Mouse (Mus musculus) MEL (cell line): ENCODE results near the gene Nmrk1. TPM values are rescaled to one million over a fixed set of nuclear protein-coding genes. Genes with fewer than 3 reads are reported as not detected.
A peak's percentile ranks its signal among the peaks of the same experiment; 100 is the strongest.

Source experiments
- DNase-seq: peaks from one replicate; pipeline ENCODE4 v3.0.0; 2011; ENCODE audit warnings: low read depth, low spot score
- H3K27ac ChIP-seq: 2 replicates; pipeline ENCODE4 v1.5.1; 2012; ENCODE audit warnings: low read depth, mild to moderate bottlenecking, control low read depth, low read length, moderate library complexity; ENCODE audit not compliant: control insufficient read depth
- H3K27me3 ChIP-seq, 2 experiments: fragments of 150-350 bp in 1 of 2; sonication (generic) in 1 of 2; 2 replicates each; pipeline ENCODE4 v1.6.1; 2012; ENCODE audit warnings: low read length in 2 of 2, mild to moderate bottlenecking in 2 of 2, improper control_type of control experiment in 1 of 2, moderate library complexity in 1 of 2; ENCODE audit not compliant: insufficient read depth in 2 of 2, control insufficient read depth in 1 of 2
- H3K36me3 ChIP-seq, 2 experiments: 2 replicates each; pipeline ENCODE4 v1.6.1; 2012 to 2014; ENCODE audit warnings: low read length in 2 of 2, improper control_type of control experiment in 1 of 2, inconsistent platforms in 1 of 2, mild to moderate bottlenecking in 1 of 2; ENCODE audit not compliant: insufficient read depth in 2 of 2, control insufficient read depth in 1 of 2
- H3K4me1 ChIP-seq, 2 experiments: fragments of 150-350 bp in 1 of 2; sonication (generic) in 1 of 2; 2 replicates each; pipeline ENCODE4 v1.6.1; 2012; ENCODE audit warnings: low read length in 2 of 2, improper control_type of control experiment in 1 of 2, mild to moderate bottlenecking in 1 of 2; ENCODE audit not compliant: insufficient read depth in 2 of 2, control insufficient read depth in 1 of 2
- H3K4me3 ChIP-seq, 2 experiments: fragments of 150-350 bp in 1 of 2; sonication (generic) in 1 of 2; 2 replicates each; pipeline ENCODE4 v1.5.1; 2012; ENCODE audit warnings: low read depth in 2 of 2, low read length in 2 of 2, mild to moderate bottlenecking in 2 of 2, moderate library complexity in 2 of 2, control low read depth in 1 of 2, improper control_type of control experiment in 1 of 2; ENCODE audit not compliant: control insufficient read depth in 1 of 2, insufficient read depth in 1 of 2
- H3K79me2 ChIP-seq: 2 replicates; pipeline ENCODE4 v1.6.1; 2012; ENCODE audit warnings: mild to moderate bottlenecking, low read length, moderate library complexity; ENCODE audit not compliant: control insufficient read depth, poor library complexity, insufficient read depth
- H3K9ac ChIP-seq: 2 replicates; pipeline ENCODE4 v1.6.1; 2012; ENCODE audit warnings: low read depth, mild to moderate bottlenecking, control low read depth, low read length, moderate library complexity; ENCODE audit not compliant: control insufficient read depth, poor library complexity, severe bottlenecking
- H3K9me3 ChIP-seq: fragments of 150-350 bp; sonication (generic); replicated peaks from 2 replicates; pipeline ENCODE4 v1.6.1; 2012; ENCODE audit warnings: mild to moderate bottlenecking, low read length, improper control_type of control experiment, moderate library complexity; ENCODE audit not compliant: insufficient read depth
- CTCF ChIP-seq, 3 experiments: IDR thresholded peaks in 2 of 3; conservative IDR thresholded peaks in 1 of 3; 2 replicates each; pipeline ENCODE4 v1.5.1; 2011 to 2012; ENCODE audit warnings: low read length in 3 of 3, low read depth in 2 of 3, mild to moderate bottlenecking in 2 of 3, improper control_type of control experiment in 1 of 3, inconsistent platforms in 1 of 3, mixed read lengths in 1 of 3, moderate library complexity in 1 of 3; ENCODE audit not compliant: control insufficient read depth in 1 of 3, insufficient read depth in 1 of 3, poor library complexity in 1 of 3, severe bottlenecking in 1 of 3
- E2F4 ChIP-seq: IDR thresholded peaks from 2 replicates; pipeline ENCODE4 v1.6.1; 2011; ENCODE audit warnings: low read depth, low read length, improper control_type of control experiment, borderline replicate concordance
- ELF1 ChIP-seq: IDR thresholded peaks from 2 replicates; pipeline ENCODE4 v1.6.1; 2014; ENCODE audit warnings: low read depth, mild to moderate bottlenecking, inconsistent platforms, low read length, improper control_type of control experiment, moderate library complexity
- EP300 ChIP-seq, 2 experiments: IDR thresholded peaks; 2 replicates each; pipeline ENCODE4 v1.6.1; 2011; ENCODE audit warnings: improper control_type of control experiment in 2 of 2, low read length in 2 of 2, low read depth in 1 of 2, mild to moderate bottlenecking in 1 of 2
- ETS1 ChIP-seq: IDR thresholded peaks from 2 replicates; pipeline ENCODE4 v1.6.1; 2012; ENCODE audit warnings: low read depth, mild to moderate bottlenecking, inconsistent platforms, low read length, improper control_type of control experiment, moderate library complexity
- GABPA ChIP-seq: IDR thresholded peaks from 2 replicates; pipeline ENCODE4 v1.6.1; 2012; ENCODE audit warnings: low read depth, mild to moderate bottlenecking, inconsistent platforms, low read length, improper control_type of control experiment, moderate library complexity
- HCFC1 ChIP-seq: IDR thresholded peaks from 2 replicates; pipeline ENCODE4 v1.6.1; 2012; ENCODE audit warnings: low read depth, mild to moderate bottlenecking, inconsistent platforms, low read length, improper control_type of control experiment, moderate library complexity
- JUND ChIP-seq: IDR thresholded peaks from 2 replicates; pipeline ENCODE4 v1.6.1; 2011; ENCODE audit warnings: low read depth, mild to moderate bottlenecking, improper control_type of control experiment, low read length
- KAT2A ChIP-seq: conservative IDR thresholded peaks from 2 replicates; pipeline ENCODE4 v1.6.1; 2012; ENCODE audit warnings: low read depth, low read length, improper control_type of control experiment, inconsistent platforms
- MAFK ChIP-seq: IDR thresholded peaks from 2 replicates; pipeline ENCODE4 v1.6.1; 2011; ENCODE audit warnings: low read depth, mild to moderate bottlenecking, low read length, improper control_type of control experiment, borderline replicate concordance
- MAX ChIP-seq: IDR thresholded peaks from 2 replicates; pipeline ENCODE4 v1.6.1; 2011; ENCODE audit warnings: low read length, improper control_type of control experiment
- MAZ ChIP-seq: IDR thresholded peaks from 2 replicates; pipeline ENCODE4 v1.6.1; 2012; ENCODE audit warnings: low read depth, mild to moderate bottlenecking, inconsistent platforms, low read length, improper control_type of control experiment
- MXI1 ChIP-seq: IDR thresholded peaks from 2 replicates; pipeline ENCODE4 v1.6.1; 2011; ENCODE audit warnings: mild to moderate bottlenecking, low read depth, low read length, improper control_type of control experiment
- MYB ChIP-seq: IDR thresholded peaks from 2 replicates; pipeline ENCODE4 v1.6.1; 2011; ENCODE audit warnings: mild to moderate bottlenecking, low read depth, low read length, improper control_type of control experiment
- MYC ChIP-seq: IDR thresholded peaks from 2 replicates; pipeline ENCODE4 v1.6.1; 2011; ENCODE audit warnings: low read depth, mild to moderate bottlenecking, low read length, improper control_type of control experiment, moderate library complexity
- NRF1 ChIP-seq: IDR thresholded peaks from 2 replicates; pipeline ENCODE4 v1.6.1; 2014; ENCODE audit warnings: low read depth, mild to moderate bottlenecking, inconsistent platforms, low read length, improper control_type of control experiment, moderate library complexity; ENCODE audit not compliant: poor library complexity, insufficient read depth, severe bottlenecking
- POLR2A ChIP-seq, 2 experiments: IDR thresholded peaks; 2 replicates each; pipeline ENCODE4 v1.6.1; 2011 to 2012; ENCODE audit warnings: low read length in 2 of 2, mild to moderate bottlenecking in 2 of 2, control low read depth in 1 of 2, improper control_type of control experiment in 1 of 2, low read depth in 1 of 2, moderate library complexity in 1 of 2; ENCODE audit not compliant: control insufficient read depth in 1 of 2, insufficient read depth in 1 of 2, poor library complexity in 1 of 2
- POLR2AphosphoS2 ChIP-seq: IDR thresholded peaks from 2 replicates; pipeline ENCODE4 v1.6.1; 2011; ENCODE audit warnings: low read length, improper control_type of control experiment
- POLR2AphosphoS5 ChIP-seq: IDR thresholded peaks from 2 replicates; pipeline ENCODE4 v1.6.1; 2012; ENCODE audit warnings: low read depth, borderline replicate concordance, mild to moderate bottlenecking, inconsistent platforms, low read length, moderate library complexity, mixed read lengths
- RAD21 ChIP-seq: IDR thresholded peaks from 2 replicates; pipeline ENCODE4 v1.6.1; 2011; ENCODE audit warnings: mild to moderate bottlenecking, low read depth, low read length, improper control_type of control experiment
- SIN3A ChIP-seq: IDR thresholded peaks from 2 replicates; pipeline ENCODE4 v1.6.1; 2012; ENCODE audit warnings: low read length, improper control_type of control experiment, inconsistent platforms
- SMC3 ChIP-seq: IDR thresholded peaks from 2 replicates; pipeline ENCODE4 v1.6.1; 2011; ENCODE audit warnings: low read depth, low read length, improper control_type of control experiment
- TAL1 ChIP-seq: IDR thresholded peaks from 2 replicates; pipeline ENCODE4 v1.6.1; 2012; ENCODE audit warnings: mild to moderate bottlenecking, inconsistent platforms, low read length, moderate library complexity, mixed read lengths
- TCF12 ChIP-seq: IDR thresholded peaks from 2 replicates; pipeline ENCODE4 v1.6.1; 2014; ENCODE audit warnings: low read depth, mild to moderate bottlenecking, inconsistent platforms, low read length, improper control_type of control experiment, moderate library complexity
- UBTF ChIP-seq: IDR thresholded peaks from 2 replicates; pipeline ENCODE4 v1.6.1; 2012; ENCODE audit warnings: low read depth, mild to moderate bottlenecking, inconsistent platforms, low read length, improper control_type of control experiment, moderate library complexity, borderline replicate concordance; ENCODE audit not compliant: insufficient read depth
- USF1 ChIP-seq: IDR thresholded peaks from 2 replicates; pipeline ENCODE4 v1.6.1; 2014; ENCODE audit warnings: low read depth, mild to moderate bottlenecking, inconsistent platforms, low read length, improper control_type of control experiment, moderate library complexity
- ZC3H11A ChIP-seq: IDR thresholded peaks from 2 replicates; pipeline ENCODE4 v1.6.1; 2012; ENCODE audit warnings: low read depth, mild to moderate bottlenecking, inconsistent platforms, low read length, improper control_type of control experiment
- ZNF384 ChIP-seq: IDR thresholded peaks from 2 replicates; pipeline ENCODE4 v1.6.1; 2012; ENCODE audit warnings: low read depth, mild to moderate bottlenecking, inconsistent platforms, low read length, improper control_type of control experiment
- polyA plus RNA-seq, 2 experiments: library from polyadenylated mRNA; stranded (reverse) in 1 of 2; unstranded in 1 of 2; fragments of >175 nt in 1 of 2; fragments of >200 nt in 1 of 2; gene quantifications; 2 replicates each; pipeline versions ENCODE4 v1.2.1 to v1.2.4; 2012; ENCODE audit warnings: low replicate concordance in 2 of 2, low read depth in 1 of 2; ENCODE audit not compliant: insufficient read length in 2 of 2, insufficient read depth in 1 of 2, missing spikeins in 1 of 2
- total RNA-seq: library from RNA; depleted of rRNA; stranded (reverse); fragments of 300-350 nt; gene quantifications from 2 replicates; pipeline ENCODE4 v1.2.3, GENCODE M21; 2012

Gene Nmrk1
- total and polyA plus RNA-seq, 3 experiments, result 18.5 to 22.5 TPM; not detected in 1

DNA sequence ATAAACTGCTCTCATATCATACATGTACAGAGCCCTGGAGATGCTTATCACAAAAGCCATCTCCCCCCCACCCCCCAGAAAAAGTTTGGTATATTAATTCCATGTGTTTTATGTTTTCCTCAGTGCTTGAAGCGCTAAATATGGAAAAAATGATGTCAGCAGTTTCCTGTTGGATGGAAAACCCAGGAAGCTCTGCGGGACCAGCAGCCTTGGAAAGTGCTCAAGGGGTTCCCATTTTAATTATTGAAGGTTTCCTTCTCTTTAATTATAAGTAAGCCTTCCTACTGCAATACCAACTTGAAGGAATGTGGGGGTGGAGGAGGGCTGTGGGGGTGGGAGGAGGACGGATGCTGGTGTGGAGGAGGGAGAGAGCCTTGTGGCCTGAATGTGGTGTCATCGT is 9.3 kb downstream of the Nmrk1 start:
- H3K36me3 ChIP-seq, result peaks cover 10 to 33% of the 10 kb centered on the region in 2 experiments
- no peak for TF ChIP-seq E2F4
- no peak for TF ChIP-seq UBTF
- TF ChIP-seq SIN3A, result no peak
- TF ChIP-seq JUND, result no peak
- no peak for TF ChIP-seq KAT2A
- TF ChIP-seq ZC3H11A, result no peak
- TF ChIP-seq MAX, result no peak
- TF ChIP-seq CTCF (IDR thresholded peaks at IDR 0.05 in 2 of 3, conservative IDR thresholded peaks at IDR 0.05 in 1 of 3; ENCODE audit: control insufficient read depth in 1 of 3, insufficient read depth in 1 of 3, low read depth in 2 of 3, low read length in 3 of 3, poor library complexity in 1 of 3, severe bottlenecking in 1 of 3), result no peak
- TF ChIP-seq ELF1, result no peak
- TF ChIP-seq POLR2A (IDR thresholded peaks at IDR 0.05; ENCODE audit: control insufficient read depth in 1 of 2, insufficient read depth in 1 of 2, low read depth in 1 of 2, low read length in 2 of 2, poor library complexity in 1 of 2), result no peak
- TF ChIP-seq HCFC1, result no peak
- no peak for TF ChIP-seq GABPA
- TF ChIP-seq USF1, result no peak
- no peak for TF ChIP-seq MAZ
- no peak for TF ChIP-seq SMC3
- no peak for TF ChIP-seq MAFK
- TF ChIP-seq ZNF384, result no peak
- H3K79me2 ChIP-seq, result peaks cover 1% of the 10 kb centered on the region; the same call in 1 of the 2 replicates
- no peak overlapping the region for H3K9ac ChIP-seq
- H3K4me3 ChIP-seq, result no peak overlapping the region
- no peak overlapping the region for H3K27ac ChIP-seq
- peaks cover 24 to 26% of the 10 kb centered on the region in 2 experiments for H3K4me1 ChIP-seq
- H3K9me3 ChIP-seq, result no peaks in the 10 kb centered on the region
- no peaks in the 10 kb centered on the region for H3K27me3 ChIP-seq
- DNase-seq, result no peak

DNA sequence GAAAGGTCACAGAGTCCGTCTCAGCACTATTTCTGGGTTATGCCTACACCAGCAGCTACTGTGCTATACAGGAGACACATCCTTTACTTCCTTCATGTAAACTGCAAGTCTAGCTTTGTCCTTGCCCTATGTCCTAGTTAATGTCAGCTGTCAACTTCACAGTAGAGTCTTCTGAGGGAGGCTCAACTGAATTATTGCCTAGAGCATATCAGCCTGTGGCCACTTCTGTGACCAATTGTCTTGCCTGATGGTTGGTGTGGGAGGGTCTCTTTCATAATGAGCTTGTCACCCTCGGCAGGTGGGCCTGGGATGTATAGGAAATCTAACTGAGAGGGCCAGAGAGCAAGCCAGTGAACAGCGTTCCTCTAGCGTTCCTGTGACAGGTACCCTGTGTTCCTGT is 11.7 kb downstream of the Nmrk1 start:
- no peaks in the 10 kb centered on the region for H3K9me3 ChIP-seq
- H3K4me3 ChIP-seq, result peak overlapping the region in 1 of 2 experiments; percentile 6; a peak in 1 of 4 replicates
- no peaks in the 10 kb centered on the region for H3K27me3 ChIP-seq
- H3K36me3 ChIP-seq, result peaks cover 10 to 48% of the 10 kb centered on the region in 2 experiments
- H3K9ac ChIP-seq, result peak overlapping the region; percentile 59
- no peak for DNase-seq
- peak overlapping the region; percentile 98 for H3K27ac ChIP-seq
- TF ChIP-seq MAZ (no peak), NRF1 (no peak), RAD21 (no peak), MYC (no peak), TCF12 (no peak), ETS1 (no peak), EP300 (IDR thresholded peaks at IDR 0.05; ENCODE audit: low read depth in 1 of 2, low read length in 2 of 2) (no peak), POLR2AphosphoS2 (no peak), MXI1 (no peak), MYB (no peak), USF1 (no peak), SMC3 (no peak), TAL1 (no peak), GABPA (no peak), POLR2AphosphoS5 (no peak)
- peaks cover 1% of the 10 kb centered on the region; the same call in 1 of the 2 replicates for H3K79me2 ChIP-seq
- peaks cover 23 to 33% of the 10 kb centered on the region in 2 experiments for H3K4me1 ChIP-seq
